Mouse (Mus musculus) liver, embryonic 16.5 days (tissue): ENCODE measurements around the gene Cdc40. TPM values are rescaled to one million over a fixed set of nuclear protein-coding genes. Genes with fewer than 3 reads are reported as not detected.

ENCODE experiments used
- ATAC-seq: fragments of 200-750 bp; cut with Nextera tagmentation; 2 replicates; pipeline ENCODE4 v1.8.0; 2017; ENCODE audit warnings: low read depth, mild to moderate bottlenecking, moderate number of reproducible peaks, moderate library complexity
- H3K27ac ChIP-seq: fragments of 300-500 bp; sonication (generic); 2 replicates; pipeline ENCODE4 v1.5.1; 2014; ENCODE audit warnings: mild to moderate bottlenecking, low read length
- H3K27me3 ChIP-seq: fragments of 300-500 bp; sonication (generic); 2 replicates; pipeline ENCODE4 v1.6.1; 2014; ENCODE audit warnings: low read depth, low read length, mixed read lengths; ENCODE audit not compliant: control insufficient read depth, insufficient read depth
- H3K36me3 ChIP-seq: fragments of 300-500 bp; sonication (generic); 2 replicates; pipeline ENCODE4 v1.6.1; 2014; ENCODE audit warnings: mild to moderate bottlenecking; ENCODE audit not compliant: control insufficient read depth, insufficient read depth
- H3K4me1 ChIP-seq: fragments of 300-500 bp; sonication (generic); 2 replicates; pipeline ENCODE4 v1.6.1; 2014; ENCODE audit warnings: low read depth, low read length, mixed read lengths; ENCODE audit not compliant: control insufficient read depth
- H3K4me2 ChIP-seq: fragments of 300-500 bp; sonication (generic); 2 replicates; pipeline ENCODE4 v1.6.1; 2014; ENCODE audit warnings: low read depth, low read length, mixed read lengths
- H3K4me3 ChIP-seq: fragments of 300-500 bp; sonication (generic); 2 replicates; pipeline ENCODE4 v1.5.1; 2014; ENCODE audit warnings: low read depth, mild to moderate bottlenecking, low read length
- H3K9ac ChIP-seq: fragments of 300-500 bp; sonication (generic); 2 replicates; pipeline ENCODE4 v1.6.1; 2014; ENCODE audit warnings: low read depth, low read length
- H3K9me3 ChIP-seq: fragments of 300-500 bp; sonication (generic); replicated peaks from 2 replicates; pipeline ENCODE4 v1.6.1; 2016; ENCODE audit warnings: low read length; ENCODE audit not compliant: control insufficient read depth
- WGBS: fragments of 180-500 bp; shearing (Covaris S2); extraction: QIAGEN DNeasy Blood & Tissue Kit; methylation state at CpG from one replicate; pipeline ENCODE4 v1.1.7; 2014; ENCODE audit not compliant: insufficient replicate concordance; 5-methylcytosine and 5-hydroxymethylcytosine counted together
- polyA plus RNA-seq: library from polyadenylated mRNA; unstranded; fragments of >200 nt; fragmentation: Nextera tagmentation; extraction: Ambion mirVana; gene quantifications from 2 replicates; pipeline ENCODE4 v1.2.1, GENCODE M21; 2015

Cdc40 gene
- polyA plus RNA-seq, 1 experiment from 2014 or later: 13.3 TPM

DNA sequence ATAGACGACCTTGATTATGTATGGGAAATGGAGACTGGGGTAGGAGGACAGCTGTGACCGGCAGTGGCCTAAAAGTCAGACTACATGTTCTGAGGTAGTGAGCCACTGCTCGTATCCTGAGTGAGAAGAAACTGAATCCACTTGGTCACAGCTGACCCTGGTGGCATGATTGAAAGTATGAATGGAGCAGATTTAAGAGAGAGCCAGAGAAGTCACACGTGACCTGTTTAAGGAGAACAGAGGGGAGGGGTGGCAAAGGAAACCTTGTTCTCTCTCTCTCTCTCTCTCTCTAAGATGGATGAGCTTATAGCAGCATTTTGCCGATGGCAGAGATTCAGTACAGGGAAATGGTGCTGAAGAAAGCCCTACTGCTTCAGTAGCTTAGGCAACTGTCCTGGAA, 13.5 kb upstream of the Cdc40 start:
- Histone ChIP-seq H3K9me3 (no peaks in the 10 kb centered on the region), H3K4me1 (no peaks in the 10 kb centered on the region), H3K9ac (no peak overlapping the region), H3K4me3 (no peak overlapping the region), H3K36me3 (no peaks in the 10 kb centered on the region), H3K27ac (no peak overlapping the region), H3K27me3 (no peaks in the 10 kb centered on the region), H3K4me2 (no peak overlapping the region)
- 54% methylated on average over 5 of the region's 5 CpGs for WGBS
- no peak for ATAC-seq

DNA sequence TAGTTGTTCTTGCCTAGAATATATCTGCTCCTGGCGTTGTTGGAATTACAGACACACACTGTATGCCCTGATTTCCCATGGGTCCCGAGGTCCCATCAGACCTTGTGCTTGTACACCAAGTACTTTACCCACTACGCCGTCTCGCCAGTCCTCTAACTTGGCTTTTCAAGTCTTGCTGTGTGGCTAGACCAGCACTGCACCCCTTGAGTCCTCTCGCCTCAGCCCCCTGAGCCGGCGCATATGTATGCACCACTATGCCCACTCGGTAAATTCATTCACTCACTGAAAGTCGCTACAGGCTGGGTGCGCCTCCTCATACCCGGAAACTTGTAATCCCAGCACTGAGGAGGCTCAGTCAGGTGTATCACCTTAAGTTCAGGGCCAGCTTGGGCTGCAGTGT, 12.7 kb upstream of the Cdc40 start:
- Histone ChIP-seq H3K4me2 (no peak overlapping the region), H3K9ac (no peak overlapping the region), H3K36me3 (no peaks in the 10 kb centered on the region), H3K4me1 (no peaks in the 10 kb centered on the region), H3K4me3 (no peak overlapping the region), H3K27me3 (no peaks in the 10 kb centered on the region), H3K9me3 (no peaks in the 10 kb centered on the region), H3K27ac (no peak overlapping the region)
- WGBS: 78% methylated on average over 12 of the region's 12 CpGs
- ATAC-seq: no peak

DNA sequence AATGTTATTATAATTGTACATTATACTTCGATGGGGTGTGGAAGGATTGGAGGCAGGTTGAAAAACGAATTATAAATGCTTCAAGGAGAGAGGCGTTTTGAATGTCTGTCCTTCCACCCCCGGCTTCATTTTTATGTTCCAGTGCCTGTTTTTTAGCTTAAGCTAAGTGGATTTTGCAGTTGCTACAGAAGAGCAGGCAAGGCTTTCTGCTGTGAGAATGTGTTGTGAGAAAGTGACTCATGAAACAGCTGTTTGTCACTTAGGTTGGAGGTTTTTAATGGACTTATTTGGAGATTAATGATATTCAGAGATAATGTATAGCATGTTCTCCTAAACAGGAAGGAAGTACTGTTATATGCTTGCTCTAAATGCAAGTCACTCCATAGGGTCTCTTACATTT, 6.0 kb upstream of the Cdc40 start:
- no peak overlapping the region for H3K4me3 ChIP-seq
- H3K27ac ChIP-seq: no peak overlapping the region
- peaks cover 11% of the 10 kb centered on the region for H3K27me3 ChIP-seq
- WGBS: 48% methylated on average over 4 of the region's 4 CpGs
- H3K4me2 ChIP-seq: no peak overlapping the region
- no peaks in the 10 kb centered on the region for H3K9me3 ChIP-seq
- H3K9ac ChIP-seq: no peak overlapping the region
- H3K4me1 ChIP-seq: peaks cover 2% of the 10 kb centered on the region; the same call in 1 of the 2 replicates
- H3K36me3 ChIP-seq: no peaks in the 10 kb centered on the region
- no peak for ATAC-seq

DNA sequence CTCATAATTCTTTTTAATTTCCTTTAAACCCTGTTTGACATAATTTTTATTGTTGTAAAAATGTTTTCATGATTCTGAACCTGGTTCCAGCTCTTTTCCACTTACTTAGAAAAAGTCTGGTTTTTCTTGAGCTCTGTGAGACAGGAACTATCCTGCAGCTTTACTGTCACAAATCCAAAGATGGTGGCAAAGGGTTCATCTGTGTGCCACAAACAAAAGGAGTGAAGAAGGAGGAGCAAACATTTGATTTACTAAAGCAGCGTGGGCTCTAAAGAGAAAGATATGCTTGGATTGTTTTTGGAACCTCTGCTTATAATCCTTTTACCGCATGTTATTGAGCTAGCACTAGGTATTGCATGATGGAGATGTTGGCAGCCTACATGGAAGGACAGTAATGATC, 4.2 kb upstream of the Cdc40 start:
- H3K4me2 ChIP-seq: no peak overlapping the region
- no peaks in the 10 kb centered on the region for H3K36me3 ChIP-seq
- H3K27me3 ChIP-seq: peaks cover 20% of the 10 kb centered on the region
- H3K27ac ChIP-seq: no peak overlapping the region
- 69% methylated on average over 2 of the region's 2 CpGs for WGBS
- H3K9me3 ChIP-seq: no peaks in the 10 kb centered on the region
- ATAC-seq: no peak
- H3K4me3 ChIP-seq: no peak overlapping the region
- no peak overlapping the region for H3K9ac ChIP-seq
- H3K4me1 ChIP-seq: peaks cover 11% of the 10 kb centered on the region

DNA sequence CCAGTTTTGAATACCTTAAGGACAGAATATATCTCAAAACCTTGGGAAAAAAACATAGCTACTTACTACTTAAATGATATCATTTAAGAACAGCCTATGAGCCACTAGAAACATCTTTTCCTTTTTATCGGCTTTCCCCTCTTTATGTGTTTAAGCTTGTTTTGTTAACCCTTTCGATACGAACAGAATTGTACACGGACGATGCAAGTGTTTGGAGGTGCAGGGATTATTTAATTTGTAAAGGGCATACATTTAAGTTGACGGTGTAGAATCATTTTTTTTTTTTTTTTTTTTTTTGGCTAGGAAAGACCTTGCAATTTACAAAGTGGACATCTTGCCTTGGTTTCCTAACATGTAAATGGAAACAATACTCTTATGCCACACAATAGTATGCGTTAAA, 2.3 kb upstream of the Cdc40 start:
- Histone ChIP-seq H3K27ac (no peak overlapping the region), H3K4me1 (peaks cover 21% of the 10 kb centered on the region), H3K27me3 (peaks cover 20% of the 10 kb centered on the region), H3K9ac (no peak overlapping the region), H3K4me3 (no peak overlapping the region), H3K4me2 (no peak overlapping the region), H3K36me3 (no peaks in the 10 kb centered on the region), H3K9me3 (no peaks in the 10 kb centered on the region)
- ATAC-seq: no peak
- WGBS: 70% methylated on average over 7 of the region's 7 CpGs

DNA sequence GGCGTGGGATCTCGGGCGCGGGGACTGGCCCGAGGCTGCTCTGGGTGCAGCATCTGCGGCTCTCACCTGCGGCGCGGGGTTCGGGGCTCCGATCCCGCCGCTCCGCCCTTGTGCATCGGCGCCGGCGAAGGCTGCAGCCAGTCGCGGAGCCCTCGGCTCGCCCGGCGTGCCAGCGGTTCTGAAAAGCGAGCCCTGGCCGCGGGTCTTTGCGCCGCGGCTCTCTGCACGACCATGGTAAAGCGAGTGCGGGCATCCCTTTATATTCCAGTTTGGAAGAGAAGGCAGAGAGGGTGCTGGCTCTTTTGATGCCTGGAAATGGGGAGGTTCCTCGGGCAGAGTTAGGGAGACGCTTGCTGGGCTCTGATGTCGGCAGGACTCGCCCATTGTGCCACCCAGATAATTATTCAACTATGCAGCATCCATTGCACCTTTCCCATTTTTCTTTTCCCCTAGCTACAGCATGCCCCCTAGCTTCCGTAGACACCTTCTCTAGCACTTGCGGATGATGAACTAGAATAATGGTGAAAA, 1.2 kb upstream of the Cdc40 start:
- ATAC-seq: no peak
- no peak overlapping the region for H3K27ac ChIP-seq

DNA sequence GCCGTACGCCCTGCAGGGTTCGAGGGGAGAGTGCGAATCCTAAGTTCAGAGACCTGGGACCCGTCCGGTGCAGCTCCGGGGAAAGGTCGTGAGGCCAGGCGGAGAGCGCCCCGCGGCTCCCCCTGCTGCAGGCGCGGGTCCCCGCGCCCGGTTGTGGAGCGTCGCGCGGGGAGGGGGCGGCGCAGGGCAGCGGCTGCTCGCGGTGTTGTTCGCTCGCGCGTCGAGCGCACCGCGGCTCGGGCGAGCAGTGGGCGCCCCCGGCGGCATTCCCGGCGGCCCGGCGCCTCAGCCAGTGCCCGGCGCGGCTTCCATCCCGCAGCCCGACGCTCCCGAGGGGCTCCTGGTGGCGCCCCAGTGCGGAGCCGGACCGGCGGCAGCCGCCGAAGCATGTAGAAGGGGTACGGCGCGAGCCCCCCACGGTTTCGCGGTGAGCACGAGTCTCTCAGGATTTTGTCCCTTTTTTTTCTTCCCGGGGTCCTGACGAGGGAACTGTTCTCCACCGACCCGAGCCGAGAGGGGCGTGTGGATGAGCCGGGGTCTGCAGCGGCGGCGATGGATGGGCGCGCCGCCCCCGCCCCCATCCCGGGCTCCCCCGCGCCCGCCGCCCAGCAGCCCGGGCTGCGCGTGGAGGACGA, 650 bp upstream of the Cdc40 start:
- H3K4me2 ChIP-seq: peak overlapping the region; percentile 98
- under 1% methylated on average over 64 of the region's 87 CpGs for WGBS
- peak overlapping the region; percentile 37; the same call in 1 of the 2 replicates for H3K27ac ChIP-seq
- H3K36me3 ChIP-seq: no peaks in the 10 kb centered on the region
- peak; percentile 57 for ATAC-seq
- H3K9ac ChIP-seq: peak overlapping the region; percentile 62
- H3K27me3 ChIP-seq: peaks cover 20% of the 10 kb centered on the region
- H3K9me3 ChIP-seq: no peaks in the 10 kb centered on the region
- H3K4me3 ChIP-seq: peak overlapping the region; percentile 70
- peaks cover 21% of the 10 kb centered on the region for H3K4me1 ChIP-seq

More for the DNA sequence above, 1.2 kb upstream of the Cdc40 start:
- 0% methylated on average over 40 of the region's 40 CpGs for WGBS
- Histone ChIP-seq H3K4me1 (peaks cover 21% of the 10 kb centered on the region), H3K9me3 (no peaks in the 10 kb centered on the region), H3K27me3 (peaks cover 20% of the 10 kb centered on the region), H3K4me3 (peak overlapping the region; percentile 70), H3K4me2 (peak overlapping the region; percentile 98), H3K36me3 (no peaks in the 10 kb centered on the region), H3K9ac (peak overlapping the region; percentile 62; the same call in 1 of the 2 replicates)

DNA sequence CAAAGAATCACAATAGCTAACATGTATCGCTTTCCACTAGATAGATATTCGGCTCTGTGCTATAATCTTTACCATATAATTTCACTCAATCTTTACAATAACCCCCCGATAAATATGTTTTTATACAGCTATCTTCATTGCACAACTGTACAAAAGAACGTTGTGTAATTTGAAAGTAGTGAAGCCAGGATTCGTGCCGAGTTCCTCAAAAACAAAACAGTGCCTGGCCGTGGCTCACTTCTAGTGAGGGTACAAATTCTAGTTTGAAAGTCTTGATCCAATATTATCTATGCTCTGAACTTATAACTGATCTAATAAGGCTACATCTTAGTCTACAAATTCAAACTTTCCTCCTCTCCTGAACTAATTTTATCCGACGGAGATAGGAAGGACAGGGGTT, 778 bp downstream of the Cdc40 start:
- peaks cover 21% of the 10 kb centered on the region for H3K4me1 ChIP-seq
- H3K4me3 ChIP-seq: peak overlapping the region; percentile 70
- no peaks in the 10 kb centered on the region for H3K36me3 ChIP-seq
- H3K4me2 ChIP-seq: peak overlapping the region; percentile 98
- peak overlapping the region; percentile 70 for H3K9ac ChIP-seq
- ATAC-seq: no peak
- peaks cover 20% of the 10 kb centered on the region for H3K27me3 ChIP-seq
- H3K27ac ChIP-seq: peak overlapping the region; percentile 30
- 9% methylated on average over 9 of the region's 9 CpGs for WGBS
- no peaks in the 10 kb centered on the region for H3K9me3 ChIP-seq

DNA sequence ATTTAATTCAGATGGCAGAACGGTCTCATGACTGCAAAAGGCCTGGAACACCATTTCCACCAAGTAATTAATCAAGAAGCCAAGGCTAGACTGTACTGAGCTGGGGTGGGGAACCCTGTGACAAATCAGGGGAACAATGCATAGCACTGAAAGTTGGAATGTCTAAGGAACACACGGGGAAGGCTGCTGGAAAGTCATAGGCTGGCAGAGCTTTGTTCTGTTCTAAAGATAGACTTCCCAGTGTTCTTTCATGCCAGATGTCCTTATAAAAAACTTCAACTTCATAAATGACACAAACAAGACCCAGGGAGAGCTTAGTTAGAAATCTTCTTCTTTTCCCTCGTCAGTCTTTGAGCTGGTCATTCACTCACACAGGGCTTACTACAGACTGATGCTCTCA, 1.9 kb downstream of the Cdc40 start:
- no peaks in the 10 kb centered on the region for H3K36me3 ChIP-seq
- H3K4me1 ChIP-seq: peaks cover 21% of the 10 kb centered on the region
- WGBS: 79% methylated on average over 3 of the region's 3 CpGs
- H3K4me2 ChIP-seq: 0 out of 2 replicates have a peak overlapping the region, but pooled peaks have one; percentile 98
- no peak overlapping the region for H3K27ac ChIP-seq
- no peak for ATAC-seq
- no peaks in the 10 kb centered on the region for H3K9me3 ChIP-seq
- H3K9ac ChIP-seq: no peak overlapping the region
- H3K4me3 ChIP-seq: no peak overlapping the region
- H3K27me3 ChIP-seq: peaks cover 20% of the 10 kb centered on the region
